Mouse (Mus musculus) kidney, embryonic 15.5 days (tissue): ENCODE measurements around the gene Pacrg. TPM values are rescaled to one million over a fixed set of nuclear protein-coding genes. Genes with fewer than 3 reads are reported as not detected.

ENCODE experiments used
- ATAC-seq: fragments of 200-750 bp; cut with Nextera tagmentation; replicated peaks from 2 replicates; pipeline ENCODE4 v1.8.0; 2017; ENCODE audit warnings: moderate TSS enrichment; ENCODE audit not compliant: low FRiP score
- H3K27ac ChIP-seq: fragments of 300-500 bp; sonication (generic); 2 replicates; pipeline ENCODE4 v1.5.1; 2015; ENCODE audit warnings: mild to moderate bottlenecking, inconsistent platforms
- H3K27me3 ChIP-seq: fragments of 300-500 bp; sonication (generic); 2 replicates; pipeline ENCODE4 v1.6.1; 2015; ENCODE audit warnings: inconsistent platforms
- H3K36me3 ChIP-seq: fragments of 300-500 bp; sonication (generic); 2 replicates; pipeline ENCODE4 v1.6.1; 2015; ENCODE audit warnings: inconsistent platforms
- H3K4me1 ChIP-seq: fragments of 300-500 bp; sonication (generic); 2 replicates; pipeline ENCODE4 v1.6.1; 2015; ENCODE audit warnings: inconsistent platforms
- H3K4me2 ChIP-seq: fragments of 300-500 bp; sonication (generic); 2 replicates; pipeline ENCODE4 v1.6.1; 2015; ENCODE audit warnings: moderate library complexity, mild to moderate bottlenecking, inconsistent platforms
- H3K4me3 ChIP-seq: fragments of 300-500 bp; sonication (generic); replicated peaks from 2 replicates; pipeline ENCODE4 v1.5.1; 2015; ENCODE audit warnings: mild to moderate bottlenecking, inconsistent platforms
- H3K9ac ChIP-seq: fragments of 300-500 bp; sonication (generic); 2 replicates; pipeline ENCODE4 v1.6.1; 2015; ENCODE audit warnings: mild to moderate bottlenecking, inconsistent platforms
- H3K9me3 ChIP-seq: fragments of 300-500 bp; sonication (generic); replicated peaks from 2 replicates; pipeline ENCODE4 v1.6.1; 2016; ENCODE audit warnings: inconsistent platforms
- WGBS: fragments of 180-500 bp; shearing (Covaris S2); methylation state at CpG from one replicate; pipeline ENCODE4 v1.1.7; 2015; ENCODE audit warnings: mixed read lengths; 5-methylcytosine and 5-hydroxymethylcytosine counted together
- polyA plus RNA-seq: library from polyadenylated mRNA; unstranded; fragments of >200 nt; fragmentation: Nextera tagmentation; extraction: Ambion mirVana; gene quantifications from 2 replicates; pipeline ENCODE4 v1.2.1, GENCODE M21; 2015

The Pacrg gene
- polyA plus RNA-seq, 1 experiment from 2014 or later, result 3.6 TPM

DNA sequence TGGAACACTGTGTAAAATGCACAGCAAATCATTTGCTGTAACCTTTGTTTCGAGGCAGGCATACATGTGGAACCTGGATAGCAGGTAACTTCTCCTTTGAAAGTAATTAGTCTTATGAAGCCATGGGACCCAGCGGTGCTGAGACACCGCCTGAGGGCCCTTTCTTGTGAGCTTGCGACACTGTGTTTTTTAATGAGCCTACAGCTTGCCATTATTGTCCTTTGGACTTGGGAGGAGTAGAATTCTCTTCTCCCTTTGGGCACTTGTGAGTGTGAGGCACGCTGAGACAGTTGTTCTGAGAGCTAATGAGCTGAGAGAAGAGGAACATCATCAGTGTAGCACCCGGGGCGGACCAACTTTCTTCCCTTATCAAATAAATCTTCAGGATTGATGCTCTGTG is 363.3 kb downstream of the Pacrg start:
- Histone ChIP-seq H3K4me1 (peaks cover 17% of the 10 kb centered on the region), H3K27ac (no peak overlapping the region), H3K27me3 (no peaks in the 10 kb centered on the region), H3K9me3 (no peaks in the 10 kb centered on the region), H3K9ac (no peak overlapping the region), H3K36me3 (no peaks in the 10 kb centered on the region), H3K4me3 (no peak overlapping the region), H3K4me2 (no peak overlapping the region)
- WGBS, result 70% methylated on average over 7 of the region's 7 CpGs
- no peak for ATAC-seq

DNA sequence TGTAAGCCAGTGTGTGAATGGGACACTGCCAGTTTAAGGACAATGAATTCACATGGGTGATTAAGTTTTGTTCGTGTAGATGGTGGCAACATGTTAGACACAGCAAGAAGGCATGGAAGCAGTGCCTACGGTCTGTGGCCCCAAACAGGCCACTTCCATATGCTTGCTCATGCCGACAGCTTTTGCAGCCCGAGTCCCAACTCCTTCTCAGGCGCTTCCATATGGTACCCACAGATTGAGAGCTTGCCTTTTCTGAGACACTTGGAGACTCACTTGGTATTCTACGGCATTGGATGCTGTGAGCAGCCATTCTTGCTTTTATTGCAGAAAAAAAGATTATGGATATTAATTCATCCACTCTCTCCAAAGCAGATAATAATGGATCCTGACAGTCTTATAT is 365.1 kb downstream of the Pacrg start:
- Histone ChIP-seq H3K9ac (no peak overlapping the region), H3K4me2 (no peak overlapping the region), H3K36me3 (no peaks in the 10 kb centered on the region), H3K4me3 (no peak overlapping the region), H3K27ac (no peak overlapping the region), H3K27me3 (no peaks in the 10 kb centered on the region), H3K4me1 (peaks cover 17% of the 10 kb centered on the region), H3K9me3 (no peaks in the 10 kb centered on the region)
- ATAC-seq, result no peak
- WGBS, result 86% methylated on average over 6 of the region's 6 CpGs

DNA sequence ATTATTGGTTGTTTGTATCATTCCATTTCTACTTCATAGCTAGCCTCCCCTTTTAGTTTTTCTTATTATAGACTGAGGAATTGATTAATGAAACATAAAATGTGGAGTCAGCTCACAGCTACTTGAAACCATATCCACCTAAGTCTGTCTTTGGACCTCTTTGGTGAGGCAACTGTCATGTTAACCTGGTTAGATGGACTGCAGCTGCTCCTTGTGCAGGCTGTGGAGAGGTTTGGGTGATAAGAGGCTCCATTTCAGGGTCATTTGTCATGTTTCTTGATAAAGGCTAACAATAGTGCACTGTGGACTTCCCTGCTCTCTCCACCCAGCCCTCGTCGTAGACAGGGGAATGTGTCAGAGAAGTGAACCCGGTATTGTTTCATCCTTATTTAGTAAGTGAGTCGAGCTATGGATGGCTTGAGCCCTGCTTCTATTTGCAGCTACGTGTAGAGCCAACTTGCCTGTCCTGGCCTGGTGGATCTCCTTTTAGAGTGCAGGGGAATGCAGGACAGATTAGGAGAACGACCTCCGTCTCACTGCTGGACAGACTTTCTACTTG is 366.2 kb downstream of the Pacrg start:
- Histone ChIP-seq H3K9ac (no peak overlapping the region), H3K9me3 (no peaks in the 10 kb centered on the region), H3K4me2 (no peak overlapping the region), H3K4me1 (peaks cover 11% of the 10 kb centered on the region), H3K27ac (no peak overlapping the region), H3K4me3 (no peak overlapping the region), H3K27me3 (no peaks in the 10 kb centered on the region), H3K36me3 (no peaks in the 10 kb centered on the region)
- no peak for ATAC-seq
- WGBS, result 42% methylated on average over 7 of the region's 7 CpGs

DNA sequence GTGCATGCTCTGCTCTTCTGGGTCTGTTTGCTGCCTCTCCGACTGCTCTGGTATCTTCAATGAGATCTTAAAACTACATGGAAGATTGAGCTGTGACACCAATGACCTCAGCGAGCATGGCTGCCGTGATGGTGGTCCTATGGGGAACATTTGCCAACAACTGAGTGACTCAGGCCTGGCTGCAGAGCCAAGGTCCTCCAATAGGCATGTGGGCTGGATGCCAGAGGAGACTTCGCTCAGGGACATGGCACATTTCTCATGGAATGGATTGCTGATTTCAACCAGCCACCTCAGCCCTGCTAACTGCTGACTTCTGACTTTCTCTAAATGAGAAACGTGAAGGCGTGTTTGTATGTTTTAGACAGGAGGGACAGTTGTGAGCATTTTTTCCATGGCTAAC is 366.9 kb downstream of the Pacrg start:
- H3K9ac ChIP-seq, result no peak overlapping the region
- H3K4me1 ChIP-seq, result peaks cover 3% of the 10 kb centered on the region; the same call in 1 of the 2 replicates
- no peaks in the 10 kb centered on the region for H3K36me3 ChIP-seq
- no peak overlapping the region for H3K4me3 ChIP-seq
- H3K27ac ChIP-seq, result no peak overlapping the region
- WGBS, result 70% methylated on average over 6 of the region's 6 CpGs
- H3K4me2 ChIP-seq, result no peak overlapping the region
- H3K9me3 ChIP-seq, result no peaks in the 10 kb centered on the region
- H3K27me3 ChIP-seq, result no peaks in the 10 kb centered on the region
- ATAC-seq, result no peak

DNA sequence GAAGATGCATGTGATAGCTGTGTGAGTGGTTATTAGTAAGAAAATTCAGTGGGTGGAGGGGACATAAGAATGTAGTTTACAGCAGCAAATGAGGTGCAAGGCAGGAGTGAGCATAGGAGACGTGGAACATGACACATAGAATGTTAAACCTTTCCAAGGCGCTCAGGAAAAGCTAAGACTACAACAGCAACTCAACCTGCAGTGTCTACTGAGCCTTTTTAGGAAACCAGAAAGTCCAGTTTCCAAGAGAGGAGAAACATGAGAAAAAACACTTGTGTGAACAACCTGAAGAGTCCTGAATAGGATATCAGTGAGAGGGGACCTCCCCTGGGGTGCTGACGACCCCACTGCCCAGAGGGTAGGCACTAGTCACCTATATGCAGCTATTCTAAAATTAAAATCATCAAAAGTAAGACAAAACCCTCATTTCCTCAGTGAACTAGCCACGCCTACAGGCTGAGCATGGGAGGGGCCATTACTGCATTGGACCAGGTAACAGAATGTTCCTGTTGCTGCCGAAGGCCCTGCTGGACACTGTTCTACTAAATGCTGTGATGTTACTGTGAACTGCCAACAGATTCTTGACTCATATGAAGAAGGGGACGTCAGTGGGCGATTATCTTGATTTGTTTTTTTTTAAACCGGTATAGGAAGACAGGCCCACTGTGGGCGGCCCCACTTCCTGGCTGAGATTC is 370.1 kb downstream of the Pacrg start:
- Histone ChIP-seq H3K4me2 (no peak overlapping the region), H3K4me1 (no peaks in the 10 kb centered on the region), H3K9me3 (no peaks in the 10 kb centered on the region), H3K4me3 (no peak overlapping the region), H3K9ac (no peak overlapping the region), H3K36me3 (no peaks in the 10 kb centered on the region), H3K27me3 (no peaks in the 10 kb centered on the region), H3K27ac (no peak overlapping the region)
- no peak for ATAC-seq
- 86% methylated on average over 9 of the region's 9 CpGs for WGBS

DNA sequence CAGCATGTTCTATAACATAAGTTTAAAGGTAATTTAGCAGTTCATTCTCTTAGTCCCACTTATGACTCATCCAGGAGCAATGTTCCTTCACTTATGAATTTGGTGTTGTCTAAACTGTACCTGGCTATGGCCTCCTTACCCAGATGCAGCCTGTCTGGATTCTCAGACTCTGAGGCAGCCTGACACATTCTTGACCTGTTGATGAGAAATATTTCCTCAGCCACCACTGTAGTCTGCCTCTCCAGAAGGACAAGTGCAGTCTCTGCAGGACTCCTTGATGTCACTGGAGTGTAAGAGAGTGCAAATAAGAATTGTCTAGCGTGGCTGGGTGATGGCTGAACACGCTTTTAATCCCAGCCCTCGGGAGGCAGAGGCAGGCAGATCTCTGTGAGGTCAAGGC is 373.0 kb downstream of the Pacrg start:
- WGBS, result 85% methylated on average over 3 of the region's 3 CpGs
- no peak overlapping the region for H3K4me3 ChIP-seq
- H3K27ac ChIP-seq, result no peak overlapping the region
- no peak overlapping the region for H3K9ac ChIP-seq
- H3K4me1 ChIP-seq, result no peaks in the 10 kb centered on the region
- H3K4me2 ChIP-seq, result no peak overlapping the region
- H3K36me3 ChIP-seq, result no peaks in the 10 kb centered on the region
- ATAC-seq, result no peak
- H3K9me3 ChIP-seq, result no peaks in the 10 kb centered on the region
- no peaks in the 10 kb centered on the region for H3K27me3 ChIP-seq

DNA sequence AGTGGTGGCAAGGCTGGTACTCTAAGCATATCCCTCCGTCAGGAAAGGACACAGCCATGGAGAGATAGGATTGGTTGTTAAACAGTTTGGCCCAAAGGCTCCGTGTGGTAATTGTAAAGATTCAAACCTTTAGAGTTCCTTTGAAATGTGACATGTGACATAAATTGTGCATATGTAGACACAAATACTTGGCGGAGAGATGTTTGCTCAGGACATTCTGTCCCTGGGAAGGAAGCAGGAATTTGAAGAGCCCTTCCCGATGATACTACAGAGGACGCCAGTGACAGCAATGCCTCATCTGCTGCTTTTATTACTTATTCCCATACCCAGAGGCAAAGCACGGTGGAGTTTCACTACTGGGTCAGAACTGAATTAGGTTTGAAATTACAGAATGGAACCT is 374.6 kb downstream of the Pacrg start:
- no peaks in the 10 kb centered on the region for H3K4me1 ChIP-seq
- H3K27me3 ChIP-seq, result no peaks in the 10 kb centered on the region
- no peaks in the 10 kb centered on the region for H3K36me3 ChIP-seq
- H3K9ac ChIP-seq, result no peak overlapping the region
- no peak overlapping the region for H3K4me3 ChIP-seq
- no peaks in the 10 kb centered on the region for H3K9me3 ChIP-seq
- H3K27ac ChIP-seq, result no peak overlapping the region
- no peak for ATAC-seq
- WGBS, result 73% methylated on average over 6 of the region's 6 CpGs
- no peak overlapping the region for H3K4me2 ChIP-seq

DNA sequence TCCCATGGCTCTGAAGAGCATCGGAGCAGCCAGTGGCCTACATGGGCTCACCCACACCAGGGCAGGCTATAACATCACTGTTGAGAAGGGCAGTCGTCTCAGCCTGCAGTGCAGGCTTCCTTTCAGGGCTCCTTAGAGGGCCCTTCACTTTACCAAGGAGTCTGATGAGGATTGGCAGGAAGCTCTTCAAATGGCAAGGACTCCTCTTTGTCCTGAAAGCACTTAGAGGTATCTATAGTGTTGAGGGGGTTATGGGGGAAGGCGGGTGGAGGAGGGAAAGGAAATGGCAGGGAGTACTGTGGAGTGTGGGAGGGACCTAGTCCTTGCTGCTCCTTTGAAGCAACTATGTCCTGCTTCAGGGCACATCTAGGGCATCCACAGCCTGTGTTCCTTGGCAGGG is 375.4 kb downstream of the Pacrg start:
- Histone ChIP-seq H3K27me3 (no peaks in the 10 kb centered on the region), H3K9me3 (no peaks in the 10 kb centered on the region), H3K9ac (no peak overlapping the region), H3K27ac (no peak overlapping the region), H3K36me3 (no peaks in the 10 kb centered on the region), H3K4me2 (no peak overlapping the region), H3K4me3 (no peak overlapping the region), H3K4me1 (no peaks in the 10 kb centered on the region)
- no peak for ATAC-seq
- whole genome bisulfite sequencing, result 58% methylated on average over 3 of the region's 3 CpGs

DNA sequence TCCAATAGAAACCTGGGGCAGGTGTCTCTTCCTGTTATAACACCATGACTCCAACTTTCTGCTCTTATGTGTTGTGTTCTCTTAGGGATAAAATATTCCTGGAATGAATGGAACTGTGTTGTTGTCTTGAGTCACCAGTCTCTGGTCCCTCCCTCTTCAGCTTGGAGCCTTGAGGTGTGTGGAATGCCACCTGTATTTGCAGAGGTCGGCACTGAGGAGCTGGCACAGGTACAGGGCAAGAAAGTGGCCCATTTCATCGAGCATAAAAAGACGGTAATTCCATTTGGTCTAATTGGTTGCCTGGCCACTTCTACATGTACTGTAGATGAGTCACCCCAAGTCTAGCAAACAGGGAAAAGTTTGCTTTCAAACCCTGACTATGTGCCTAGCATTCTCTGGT is 376.5 kb downstream of the Pacrg start:
- Histone ChIP-seq H3K4me1 (no peaks in the 10 kb centered on the region), H3K9me3 (no peaks in the 10 kb centered on the region), H3K36me3 (no peaks in the 10 kb centered on the region), H3K27me3 (no peaks in the 10 kb centered on the region), H3K27ac (no peak overlapping the region), H3K4me3 (no peak overlapping the region), H3K4me2 (no peak overlapping the region), H3K9ac (no peak overlapping the region)
- no peak for ATAC-seq
- WGBS, result 84% methylated on average over 3 of the region's 3 CpGs

DNA sequence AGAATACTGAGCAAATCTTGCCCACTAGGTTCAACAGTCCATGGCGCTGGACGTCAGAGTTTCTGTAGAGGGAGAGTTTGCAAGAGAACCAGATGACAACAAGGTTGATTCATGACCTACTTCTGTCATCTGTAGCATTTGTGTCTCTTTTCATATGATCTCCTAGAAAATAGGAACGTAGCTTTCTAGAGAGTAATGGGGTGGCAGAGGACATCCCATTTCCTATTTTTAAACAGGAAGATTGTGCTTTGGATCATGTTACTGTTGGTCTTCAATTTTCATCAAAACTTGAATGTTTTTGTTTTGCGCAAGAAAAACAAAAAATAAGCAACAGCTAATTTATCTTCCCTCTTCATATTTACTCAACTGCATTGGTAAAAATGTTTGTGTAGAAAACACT is 379.2 kb downstream of the Pacrg start:
- no peak overlapping the region for H3K27ac ChIP-seq

DNA sequence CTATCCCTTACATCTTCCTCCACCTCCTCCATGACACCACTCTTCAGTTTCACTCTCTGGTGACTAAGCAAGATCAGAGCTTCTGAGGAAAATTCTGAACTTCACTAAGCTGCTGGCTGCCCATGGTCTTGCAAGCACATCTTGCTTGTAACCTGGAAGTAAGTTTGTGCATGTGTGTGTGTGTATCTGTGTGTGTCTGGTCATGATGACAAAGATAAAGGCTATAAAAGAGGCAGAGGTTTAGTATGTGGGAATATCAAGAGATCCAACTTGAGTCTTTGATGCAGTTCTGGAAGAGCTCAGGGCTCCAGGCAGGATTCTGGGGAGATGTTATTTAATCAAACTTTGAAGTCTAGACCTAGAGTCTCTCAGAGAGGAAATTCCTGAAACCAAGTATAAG is 381.4 kb downstream of the Pacrg start:
- no peaks in the 10 kb centered on the region for H3K27me3 ChIP-seq
- no peaks in the 10 kb centered on the region for H3K4me1 ChIP-seq
- H3K9me3 ChIP-seq, result no peaks in the 10 kb centered on the region
- H3K4me2 ChIP-seq, result no peak overlapping the region
- no peaks in the 10 kb centered on the region for H3K36me3 ChIP-seq
- no peak for ATAC-seq
- H3K4me3 ChIP-seq, result no peak overlapping the region
- no peak overlapping the region for H3K27ac ChIP-seq
- H3K9ac ChIP-seq, result no peak overlapping the region

More for the DNA sequence above, 379.2 kb downstream of the Pacrg start:
- Histone ChIP-seq H3K36me3 (no peaks in the 10 kb centered on the region), H3K4me3 (no peak overlapping the region), H3K4me1 (no peaks in the 10 kb centered on the region), H3K9ac (no peak overlapping the region), H3K9me3 (no peaks in the 10 kb centered on the region), H3K4me2 (no peak overlapping the region), H3K27me3 (no peaks in the 10 kb centered on the region)
- WGBS, result 77% methylated on average over 4 of the region's 4 CpGs
- ATAC-seq, result no peak

DNA sequence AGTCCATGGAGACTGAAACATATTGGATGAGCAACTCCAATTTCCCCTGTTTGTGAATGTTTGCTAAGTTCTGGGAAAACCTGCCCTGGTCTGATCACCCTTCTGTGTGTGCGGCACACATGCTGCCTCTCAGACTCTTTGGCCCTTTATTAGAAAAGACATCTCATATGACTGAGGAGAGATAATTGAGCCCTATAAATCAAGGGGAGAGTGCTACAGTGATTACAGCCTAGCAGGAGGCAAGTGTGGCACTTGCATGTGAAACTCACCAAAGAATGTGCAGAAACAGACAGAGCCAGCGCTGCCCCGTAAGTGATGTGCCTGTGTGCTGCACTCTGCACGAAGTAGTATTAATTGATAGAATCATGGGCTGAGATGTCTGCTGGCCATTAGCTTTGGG is 383.7 kb downstream of the Pacrg start:
- WGBS, result 59% methylated on average over 4 of the region's 4 CpGs
- Histone ChIP-seq H3K36me3 (no peaks in the 10 kb centered on the region), H3K4me2 (no peak overlapping the region), H3K9me3 (no peaks in the 10 kb centered on the region), H3K9ac (no peak overlapping the region), H3K4me1 (peaks cover 8% of the 10 kb centered on the region; the same call in 1 of the 2 replicates), H3K27me3 (no peaks in the 10 kb centered on the region), H3K4me3 (no peak overlapping the region), H3K27ac (no peak overlapping the region)
- no peak for ATAC-seq

DNA sequence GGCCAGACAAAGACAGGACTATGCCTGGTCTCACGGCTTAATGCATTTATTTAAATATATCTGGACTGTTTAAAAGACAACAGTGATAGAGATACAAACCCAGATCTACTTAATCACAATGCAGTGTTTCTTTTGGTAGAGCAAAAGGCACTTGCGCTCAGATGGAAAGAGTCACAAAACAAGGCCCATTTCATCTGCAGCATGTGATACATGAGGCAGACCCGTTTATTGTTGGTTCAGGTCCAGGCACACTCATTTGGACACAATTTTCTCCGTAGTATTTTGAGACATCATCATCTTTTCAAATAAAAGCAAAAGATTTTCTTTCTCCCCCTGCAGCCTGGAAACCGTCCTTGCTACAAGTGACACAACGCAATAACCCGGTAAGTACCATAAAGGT is 384.1 kb downstream of the Pacrg start:
- Histone ChIP-seq H3K36me3 (no peaks in the 10 kb centered on the region), H3K27ac (no peak overlapping the region), H3K4me1 (peaks cover 8% of the 10 kb centered on the region; the same call in 1 of the 2 replicates), H3K4me3 (no peak overlapping the region), H3K4me2 (no peak overlapping the region), H3K9ac (no peak overlapping the region), H3K9me3 (no peaks in the 10 kb centered on the region), H3K27me3 (no peaks in the 10 kb centered on the region)
- WGBS, result 84% methylated on average over 7 of the region's 7 CpGs
- no peak for ATAC-seq
